Mouse (Mus musculus) spleen, postnatal 36 days (tissue): ENCODE results near the gene Fkbp2.

Source experiments
- DNase-seq, 2 experiments: peaks; one replicate each; pipeline ENCODE4 v3.0.0; 2022; ENCODE audit warnings: low spot score in 2 of 2, mixed read lengths in 1 of 2

Gene Fkbp2

GRCm38 (mm10) chr19:6940396-6941351 lies 39.6 kb downstream of the Fkbp2 start:
- DNase-seq, result no peak

GRCm38 (mm10) chr19:6939106-6940002 lies 40.9 kb downstream of the Fkbp2 start:
- DNase-seq, result no peak

- DNase-seq, result no peak
Observed at GRCm38 (mm10) chr19:6937541-6938465, 42.5 kb downstream of the Fkbp2 start.

GRCm38 (mm10) chr19:6936299-6936698 lies 44.0 kb downstream of the Fkbp2 start:
- DNase-seq, result no peak

GRCm38 (mm10) chr19:6934195-6934977 lies 45.9 kb downstream of the Fkbp2 start, which contains the start of gene Kcnk4:
Gene Kcnk4, minus strand, starts transcription at chr19:6934515.
- DNase-seq, result no peak

GRCm38 (mm10) chr19:6933436-6934194 lies 46.7 kb downstream of the Fkbp2 start:
- DNase-seq, result no peak

GRCm38 (mm10) chr19:6933102-6933435 lies 47.2 kb downstream of the Fkbp2 start:
- DNase-seq, result no peak

- no peak for DNase-seq
Observed at GRCm38 (mm10) chr19:6932018-6932417, 48.3 kb downstream of the Fkbp2 start.

GRCm38 (mm10) chr19:6931002-6931401 lies 49.3 kb downstream of the Fkbp2 start:
- DNase-seq, result no peak

- no peak for DNase-seq
Observed at GRCm38 (mm10) chr19:6928080-6928479, 52.2 kb downstream of the Fkbp2 start.
